Mouse (Mus musculus): Measurements from ENCODE around the gene Hnf4a. TPM values are rescaled to one million over a fixed set of nuclear protein-coding genes. Genes with fewer than 3 reads are reported as not detected.

The Hnf4a gene
- total and polyA plus RNA-seq, 3 experiments, result not detected

DNA sequence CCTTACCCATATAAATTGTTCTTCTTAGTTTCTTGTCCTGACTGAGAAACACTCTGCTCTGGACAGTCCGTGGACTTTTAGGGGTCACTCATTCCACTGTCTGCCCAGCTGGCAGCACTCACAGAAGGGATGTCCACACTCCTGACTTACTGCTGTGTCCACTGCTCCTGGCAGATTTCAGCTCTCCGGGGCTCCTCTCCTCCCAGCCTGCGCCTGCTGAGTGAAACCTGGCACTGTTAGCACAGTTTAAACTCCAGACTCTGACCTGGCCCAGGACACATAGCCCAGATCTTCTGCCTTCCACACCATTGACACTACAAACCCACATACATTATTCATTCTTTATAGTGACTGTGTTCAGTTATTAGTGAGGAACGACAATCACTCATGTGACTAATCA, 42.6 kb upstream of the Hnf4a start:
- no peak for DNase-seq (ENCODE audit: extremely low read depth)
- Histone ChIP-seq H3K9me3 (replicated peaks; ENCODE audit: low read length) (no peaks in the 10 kb centered on the region), H3K27ac (ENCODE audit: insufficient read depth, low read depth) (no peak overlapping the region), H3K4me2 (ENCODE audit: insufficient read depth, low read depth, poor library complexity, severe bottlenecking) (no peak overlapping the region), H3K4me1 (ENCODE audit: control insufficient read depth in 1 of 2, insufficient read depth in 2 of 2) (no peaks in the 10 kb centered on the region), H3K9ac (ENCODE audit: insufficient read depth, low read depth) (no peak overlapping the region), H3K4me3 (replicated peaks in 1 of 3; ENCODE audit: low read depth in 2 of 3, low read length in 2 of 3, poor library complexity in 1 of 3) (no peak overlapping the region), H3K79me2 (replicated peaks; ENCODE audit: control insufficient read depth, extremely low read depth, insufficient read depth, poor library complexity, severe bottlenecking) (no peaks in the 10 kb centered on the region), H3K27me3 (replicated peaks) (peaks cover 6% of the 10 kb centered on the region), H3K36me3 (replicated peaks in 1 of 2; ENCODE audit: control insufficient read depth in 1 of 2, insufficient read depth in 1 of 2, low read length in 1 of 2) (peaks cover 6 to 31% of the 10 kb centered on the region in 2 experiments)
- no peak for TF ChIP-seq POLR2AphosphoS2 (IDR thresholded peaks at IDR 0.05; ENCODE audit: low read depth, low read length)
- in situ Hi-C loops (cut with MboI; ENCODE audit: low pct_ligation_motif_present, low pct_unique_long_range_greater_than_20kb, low sequenced_read_pairs), result no loop called here
- dilution Hi-C loops (cut with MboI; ENCODE audit: extremely low pct_ligation_motif_present, extremely low pct_unique_long_range_greater_than_20kb, low sequenced_read_pairs), result no loop called here

DNA sequence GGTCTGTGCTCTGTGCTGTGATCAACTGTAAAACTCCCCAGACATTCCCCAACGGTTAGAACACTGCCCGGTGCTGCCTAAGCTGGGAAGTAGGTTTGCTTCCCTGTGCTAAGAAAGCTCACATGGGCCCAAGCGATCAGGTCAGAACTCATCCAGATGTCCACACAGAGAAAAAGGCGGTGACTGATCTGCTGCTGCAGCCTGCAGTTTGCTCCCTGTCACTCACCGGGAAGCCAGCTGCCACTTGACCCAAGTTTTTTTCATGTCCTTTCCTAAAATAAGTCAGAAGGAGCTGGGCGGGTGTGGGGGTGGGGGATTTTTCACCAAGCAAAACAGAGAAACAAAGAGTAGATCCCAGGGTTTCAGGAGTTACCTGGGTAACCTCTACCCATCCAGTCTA, 42.0 kb upstream of the Hnf4a start:
- H3K79me2 ChIP-seq (replicated peaks; ENCODE audit: control insufficient read depth, extremely low read depth, insufficient read depth, poor library complexity, severe bottlenecking), result no peaks in the 10 kb centered on the region
- no peak overlapping the region for H3K9ac ChIP-seq (ENCODE audit: insufficient read depth, low read depth)
- in situ Hi-C loops (cut with MboI; ENCODE audit: low pct_ligation_motif_present, low pct_unique_long_range_greater_than_20kb, low sequenced_read_pairs) (no loop called here), dilution Hi-C loops (cut with MboI; ENCODE audit: extremely low pct_ligation_motif_present, extremely low pct_unique_long_range_greater_than_20kb, low sequenced_read_pairs) (no loop called here)
- no peak overlapping the region for H3K4me3 ChIP-seq (replicated peaks in 1 of 3; ENCODE audit: low read depth in 2 of 3, low read length in 2 of 3, poor library complexity in 1 of 3)
- H3K36me3 ChIP-seq (replicated peaks in 1 of 2; ENCODE audit: control insufficient read depth in 1 of 2, insufficient read depth in 1 of 2, low read length in 1 of 2), result peaks cover 7 to 37% of the 10 kb centered on the region in 2 experiments
- H3K27me3 ChIP-seq (replicated peaks), result peaks cover 2% of the 10 kb centered on the region
- no peak overlapping the region for H3K27ac ChIP-seq (ENCODE audit: insufficient read depth, low read depth)
- no peaks in the 10 kb centered on the region for H3K4me1 ChIP-seq (ENCODE audit: control insufficient read depth in 1 of 2, insufficient read depth in 2 of 2)
- DNase-seq (ENCODE audit: extremely low read depth), result no peak
- no peak overlapping the region for H3K4me2 ChIP-seq (ENCODE audit: insufficient read depth, low read depth, poor library complexity, severe bottlenecking)
- no peaks in the 10 kb centered on the region for H3K9me3 ChIP-seq (replicated peaks; ENCODE audit: low read length)
- TF ChIP-seq HCFC1 (IDR thresholded peaks at IDR 0.05; ENCODE audit: low read depth, low read length), result no peak
- no peak for TF ChIP-seq E2F4 (IDR thresholded peaks at IDR 0.05; ENCODE audit: insufficient replicate concordance, low read depth, low read length)
- TF ChIP-seq TCF12 (IDR thresholded peaks at IDR 0.05; ENCODE audit: low read depth, low read length), result no peak
- TF ChIP-seq MAZ (IDR thresholded peaks at IDR 0.05; ENCODE audit: low read depth, low read length), result no peak
- no peak for TF ChIP-seq POLR2AphosphoS2 (IDR thresholded peaks at IDR 0.05; ENCODE audit: low read depth, low read length)
- TF ChIP-seq JUND (conservative IDR thresholded peaks at IDR 0.05; ENCODE audit: low read depth, low read length), result no peak
- no peak for TF ChIP-seq NRF1 (IDR thresholded peaks at IDR 0.05; ENCODE audit: low read depth, low read length)
- no peak for TF ChIP-seq CTCF (conservative IDR thresholded peaks at IDR 0.05 in 1 of 2, IDR thresholded peaks at IDR 0.05 in 1 of 2; ENCODE audit: low read depth in 2 of 2, low read length in 2 of 2)
- TF ChIP-seq ZKSCAN1 (IDR thresholded peaks at IDR 0.05; ENCODE audit: borderline replicate concordance, low read depth, low read length), result no peak
- no peak for TF ChIP-seq USF2 (conservative IDR thresholded peaks at IDR 0.05; ENCODE audit: low read depth, low read length)
- no peak for TF ChIP-seq BHLHE40 (IDR thresholded peaks at IDR 0.05; ENCODE audit: low read depth, low read length)
- no peak for TF ChIP-seq SMC3 (IDR thresholded peaks at IDR 0.05; ENCODE audit: low read depth, low read length)
- no peak for TF ChIP-seq PAX5 (IDR thresholded peaks at IDR 0.05; ENCODE audit: low read length)
- no peak for TF ChIP-seq ZC3H11A (IDR thresholded peaks at IDR 0.05; ENCODE audit: low read depth, low read length)
- TF ChIP-seq SIN3A (IDR thresholded peaks at IDR 0.05; ENCODE audit: low read length), result no peak
- TF ChIP-seq TBP (conservative IDR thresholded peaks at IDR 0.05; ENCODE audit: low read depth, low read length), result no peak
- no peak for TF ChIP-seq JUN (IDR thresholded peaks at IDR 0.05; ENCODE audit: insufficient read depth, low read depth, low read length)
- TF ChIP-seq RAD21 (IDR thresholded peaks at IDR 0.05; ENCODE audit: low read depth, low read length), result no peak
- TF ChIP-seq CHD1 (IDR thresholded peaks at IDR 0.05; ENCODE audit: low read depth, low read length), result no peak
- TF ChIP-seq ZNF384 (IDR thresholded peaks at IDR 0.05; ENCODE audit: low read depth, low read length), result no peak
